Mouse (Mus musculus): Measurements from ENCODE around the gene Rnf220. TPM values are rescaled to one million over a fixed set of nuclear protein-coding genes. Genes with fewer than 3 reads are reported as not detected.

Gene Rnf220
- total and polyA plus RNA-seq, 2 experiments, result 13.3 to 31.0 TPM

DNA sequence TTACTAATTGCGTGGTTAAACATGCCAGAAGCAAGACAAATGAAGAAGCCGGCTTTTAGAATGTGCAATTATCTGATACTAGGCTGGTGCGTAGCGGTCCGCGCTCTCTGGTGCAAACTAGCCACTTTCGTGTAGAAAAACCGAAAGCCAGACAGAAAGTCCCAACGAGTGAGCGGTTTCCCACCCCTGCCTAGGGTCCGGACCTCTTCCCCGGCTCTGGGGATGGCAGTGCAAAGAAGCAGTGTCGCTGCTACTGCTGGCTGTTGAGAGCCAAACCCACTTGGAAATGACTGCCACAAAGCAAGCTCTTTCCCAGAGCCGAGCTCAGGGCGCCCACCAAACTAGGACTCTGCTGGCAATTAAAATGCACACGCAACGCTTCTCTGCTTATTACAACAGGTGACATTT, 3.7 kb downstream of the Rnf220 start:
- peaks cover 38% of the 10 kb centered on the region for H3K27me3 ChIP-seq (ENCODE audit: control insufficient read depth, insufficient read depth, low read length)

DNA sequence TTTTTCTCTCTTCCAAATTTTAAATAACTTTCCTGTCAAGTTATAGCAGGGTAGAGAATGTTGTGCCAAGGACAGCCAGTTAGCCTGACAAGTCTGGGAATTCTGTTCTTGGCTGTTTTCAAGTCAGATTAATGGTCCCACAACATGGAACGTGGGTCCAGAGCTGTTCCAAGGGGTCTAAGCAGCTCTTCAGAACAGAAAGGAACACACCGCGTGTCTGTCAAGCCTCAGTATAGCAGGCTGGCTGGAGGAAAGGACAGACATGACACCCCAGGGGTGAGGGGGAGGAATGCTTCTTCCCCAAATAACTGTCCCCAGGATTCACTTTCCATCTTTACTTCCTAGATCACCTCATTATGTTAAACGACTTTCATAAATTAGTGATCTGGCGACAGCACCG, 5.0 kb downstream of the Rnf220 start:
- DNase-seq (ENCODE audit: extremely low read depth, low read depth, low spot score), result no peak
- Histone ChIP-seq H3K9ac (ENCODE audit: low read depth, low read length) (no peak overlapping the region), H3K36me3 (ENCODE audit: control insufficient read depth, insufficient read depth, low read length) (no peaks in the 10 kb centered on the region), H3K27ac (replicated peaks; ENCODE audit: insufficient read depth, low read depth, low read length) (no peak overlapping the region), H3K4me1 (ENCODE audit: control insufficient read depth, insufficient read depth, low read length) (no peaks in the 10 kb centered on the region; the same call in 1 of the 2 replicates), H3K4me3 (ENCODE audit: insufficient read depth, low read depth, low read length) (no peak overlapping the region), H3K27me3 (ENCODE audit: control insufficient read depth, insufficient read depth, low read length) (peaks cover 38% of the 10 kb centered on the region), H3K79me2 (ENCODE audit: control insufficient read depth, insufficient read depth, low read length) (no peaks in the 10 kb centered on the region)
- WGBS, result 75% methylated on average over 6 of the region's 6 CpGs
- TF ChIP-seq POLR2A (IDR thresholded peaks at IDR 0.05; ENCODE audit: extremely low read depth, insufficient read depth, low read length) (no peak), CTCF (IDR thresholded peaks at IDR 0.05; ENCODE audit: low read depth, low read length) (no peak)

More for the DNA sequence above, 3.7 kb downstream of the Rnf220 start:
- TF ChIP-seq CTCF (IDR thresholded peaks at IDR 0.05; ENCODE audit: low read depth, low read length) (no peak), POLR2A (IDR thresholded peaks at IDR 0.05; ENCODE audit: extremely low read depth, insufficient read depth, low read length) (no peak)
- Histone ChIP-seq H3K36me3 (ENCODE audit: control insufficient read depth, insufficient read depth, low read length) (no peaks in the 10 kb centered on the region), H3K4me3 (ENCODE audit: insufficient read depth, low read depth, low read length) (no peak overlapping the region), H3K9ac (ENCODE audit: low read depth, low read length) (no peak overlapping the region), H3K79me2 (ENCODE audit: control insufficient read depth, insufficient read depth, low read length) (no peaks in the 10 kb centered on the region), H3K27ac (replicated peaks; ENCODE audit: insufficient read depth, low read depth, low read length) (no peak overlapping the region), H3K4me1 (ENCODE audit: control insufficient read depth, insufficient read depth, low read length) (no peaks in the 10 kb centered on the region; the same call in 1 of the 2 replicates)
- 7% methylated on average over 17 of the region's 17 CpGs for WGBS
- no peak for DNase-seq (ENCODE audit: extremely low read depth, low read depth, low spot score)

DNA sequence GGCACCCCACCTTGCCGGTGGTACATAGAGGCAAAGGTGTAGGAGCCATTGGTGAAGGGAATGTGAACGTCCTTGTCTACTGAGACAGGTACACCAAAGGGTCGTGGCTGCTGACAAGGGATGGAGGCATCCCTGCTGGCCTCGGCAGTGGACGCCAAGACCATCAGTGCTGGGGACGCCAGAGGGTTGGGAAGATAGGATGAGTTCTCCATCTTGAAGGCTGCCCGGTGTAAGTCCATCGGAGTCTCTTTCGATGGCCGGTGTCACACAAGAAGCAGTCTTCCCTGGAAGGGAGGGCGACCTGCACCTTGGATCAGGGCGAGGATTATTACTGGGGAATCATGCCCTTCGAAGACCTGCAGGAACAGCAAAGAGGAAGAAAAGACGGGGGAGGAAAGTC, 6.9 kb downstream of the Rnf220 start:
- H3K9ac ChIP-seq (ENCODE audit: low read depth, low read length), result no peak overlapping the region
- no peaks in the 10 kb centered on the region for H3K36me3 ChIP-seq (ENCODE audit: control insufficient read depth, insufficient read depth, low read length)
- TF ChIP-seq CTCF (IDR thresholded peaks at IDR 0.05; ENCODE audit: low read depth, low read length) (no peak), POLR2A (IDR thresholded peaks at IDR 0.05; ENCODE audit: extremely low read depth, insufficient read depth, low read length) (no peak)
- WGBS, result 81% methylated on average over 14 of the region's 14 CpGs
- no peak for DNase-seq (ENCODE audit: extremely low read depth, low read depth, low spot score)
- no peaks in the 10 kb centered on the region; the same call in 1 of the 2 replicates for H3K4me1 ChIP-seq (ENCODE audit: control insufficient read depth, insufficient read depth, low read length)
- H3K79me2 ChIP-seq (ENCODE audit: control insufficient read depth, insufficient read depth, low read length), result no peaks in the 10 kb centered on the region
- no peak overlapping the region for H3K27ac ChIP-seq (replicated peaks; ENCODE audit: insufficient read depth, low read depth, low read length)
- peaks cover 27% of the 10 kb centered on the region for H3K27me3 ChIP-seq (ENCODE audit: control insufficient read depth, insufficient read depth, low read length)
- no peak overlapping the region for H3K4me3 ChIP-seq (ENCODE audit: insufficient read depth, low read depth, low read length)

DNA sequence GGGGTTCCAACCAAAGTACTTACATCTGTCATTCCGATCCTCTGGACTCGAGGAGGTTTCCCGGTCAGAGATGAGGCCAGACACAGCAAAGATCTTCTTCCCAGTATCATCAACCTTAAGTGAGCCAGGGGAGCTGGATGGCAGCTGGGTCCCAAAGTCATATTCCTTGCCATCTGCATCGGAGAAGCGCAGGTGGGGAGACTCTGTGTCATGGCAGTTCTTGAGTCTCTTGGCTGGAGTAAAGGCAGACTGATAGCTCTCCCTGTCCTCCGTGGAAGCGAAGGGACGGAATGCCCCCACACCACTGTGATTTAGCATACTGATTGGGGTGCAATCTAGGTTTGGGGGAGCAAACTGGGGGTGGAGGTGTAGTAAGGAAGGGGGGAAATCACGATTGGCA, 7.3 kb downstream of the Rnf220 start:
- TF ChIP-seq CTCF (IDR thresholded peaks at IDR 0.05; ENCODE audit: low read depth, low read length), result no peak
- TF ChIP-seq POLR2A (IDR thresholded peaks at IDR 0.05; ENCODE audit: extremely low read depth, insufficient read depth, low read length), result no peak
- Histone ChIP-seq H3K27me3 (ENCODE audit: control insufficient read depth, insufficient read depth, low read length) (peaks cover 26% of the 10 kb centered on the region), H3K36me3 (ENCODE audit: control insufficient read depth, insufficient read depth, low read length) (no peaks in the 10 kb centered on the region), H3K79me2 (ENCODE audit: control insufficient read depth, insufficient read depth, low read length) (no peaks in the 10 kb centered on the region), H3K27ac (replicated peaks; ENCODE audit: insufficient read depth, low read depth, low read length) (no peak overlapping the region), H3K4me1 (ENCODE audit: control insufficient read depth, insufficient read depth, low read length) (0 out of 2 replicates have a peak, but pooled peaks cover 1% of the 10 kb centered on the region), H3K4me3 (ENCODE audit: insufficient read depth, low read depth, low read length) (no peak overlapping the region), H3K9ac (ENCODE audit: low read depth, low read length) (no peak overlapping the region)
- no peak for DNase-seq (ENCODE audit: extremely low read depth, low read depth, low spot score)
- WGBS, result 91% methylated on average over 9 of the region's 9 CpGs

DNA sequence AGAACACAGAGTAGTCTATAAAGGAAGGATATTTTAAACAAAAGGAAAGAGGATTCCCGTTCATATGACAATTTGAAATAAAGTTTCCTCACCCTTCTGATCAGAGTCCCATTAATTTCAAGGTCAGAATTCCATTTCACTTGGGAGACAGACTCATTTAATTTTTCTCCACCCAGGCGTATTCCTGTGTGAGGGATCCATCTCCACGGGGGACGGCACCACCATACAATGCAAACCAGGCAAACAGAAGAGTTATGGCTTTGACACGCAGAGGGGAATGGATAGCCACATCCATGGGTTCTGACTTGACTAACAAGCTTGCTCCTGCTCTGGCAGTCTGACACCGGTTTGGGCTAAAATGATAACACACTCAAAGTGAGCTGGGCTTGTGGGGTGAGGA, 9.4 kb downstream of the Rnf220 start:
- 60% methylated on average over 6 of the region's 6 CpGs for WGBS
- Histone ChIP-seq H3K36me3 (ENCODE audit: control insufficient read depth, insufficient read depth, low read length) (no peaks in the 10 kb centered on the region), H3K27me3 (ENCODE audit: control insufficient read depth, insufficient read depth, low read length) (peaks cover 19% of the 10 kb centered on the region), H3K4me3 (ENCODE audit: insufficient read depth, low read depth, low read length) (no peak overlapping the region), H3K4me1 (ENCODE audit: control insufficient read depth, insufficient read depth, low read length) (0 out of 2 replicates have a peak, but pooled peaks cover 5% of the 10 kb centered on the region), H3K79me2 (ENCODE audit: control insufficient read depth, insufficient read depth, low read length) (no peaks in the 10 kb centered on the region), H3K9ac (ENCODE audit: low read depth, low read length) (no peak overlapping the region), H3K27ac (replicated peaks; ENCODE audit: insufficient read depth, low read depth, low read length) (no peak overlapping the region)
- TF ChIP-seq POLR2A (IDR thresholded peaks at IDR 0.05; ENCODE audit: extremely low read depth, insufficient read depth, low read length) (no peak), CTCF (IDR thresholded peaks at IDR 0.05; ENCODE audit: low read depth, low read length) (no peak)
- DNase-seq (ENCODE audit: extremely low read depth, low read depth, low spot score), result no peak

DNA sequence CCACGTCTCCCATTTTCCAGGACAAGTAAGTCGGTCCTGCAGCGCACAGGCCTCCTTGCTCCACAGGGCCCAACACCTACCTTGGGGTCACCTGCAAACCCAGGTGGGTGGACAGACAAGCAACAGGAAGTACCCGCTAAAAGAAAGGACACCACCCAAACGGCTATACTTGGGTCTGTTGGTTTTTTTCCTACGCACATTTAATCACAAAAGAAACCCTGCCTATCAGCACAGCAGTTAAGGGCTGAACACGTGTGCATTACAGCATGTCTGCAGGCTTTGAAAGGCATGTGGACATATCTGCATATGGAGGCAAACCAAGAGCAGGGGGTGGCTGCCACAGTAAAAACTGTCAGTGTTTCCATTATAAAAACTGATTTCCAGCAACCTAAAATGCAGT, 10.7 kb downstream of the Rnf220 start:
- H3K4me3 ChIP-seq (ENCODE audit: insufficient read depth, low read depth, low read length), result no peak overlapping the region
- H3K36me3 ChIP-seq (ENCODE audit: control insufficient read depth, insufficient read depth, low read length), result no peaks in the 10 kb centered on the region
- TF ChIP-seq CTCF (IDR thresholded peaks at IDR 0.05; ENCODE audit: low read depth, low read length) (no peak), POLR2A (IDR thresholded peaks at IDR 0.05; ENCODE audit: extremely low read depth, insufficient read depth, low read length) (no peak)
- no peak for DNase-seq (ENCODE audit: extremely low read depth, low read depth, low spot score)
- 0 out of 2 replicates have a peak, but pooled peaks cover 5% of the 10 kb centered on the region for H3K4me1 ChIP-seq (ENCODE audit: control insufficient read depth, insufficient read depth, low read length)
- H3K9ac ChIP-seq (ENCODE audit: low read depth, low read length), result no peak overlapping the region
- no peak overlapping the region for H3K27ac ChIP-seq (replicated peaks; ENCODE audit: insufficient read depth, low read depth, low read length)
- peaks cover 16% of the 10 kb centered on the region for H3K27me3 ChIP-seq (ENCODE audit: control insufficient read depth, insufficient read depth, low read length)
- no peaks in the 10 kb centered on the region for H3K79me2 ChIP-seq (ENCODE audit: control insufficient read depth, insufficient read depth, low read length)
- 86% methylated on average over 7 of the region's 7 CpGs for WGBS

Measured in liver, adult 2 months (tissue).